Mouse (Mus musculus) heart, embryonic 13.5 days (tissue): Measurements from ENCODE around the gene Olfr1417. TPM values are rescaled to one million over a fixed set of nuclear protein-coding genes. Genes with fewer than 3 reads are reported as not detected.
"Not testable (repeated sequence)": the region's sequence is repeated elsewhere in the genome, so short reads cannot be mapped to it uniquely, and the experiment has no call there.

Experiments
- ATAC-seq: fragments of 200-750 bp; cut with Nextera tagmentation; 2 replicates; pipeline ENCODE4 v1.8.0; 2017; ENCODE audit warnings: moderate TSS enrichment; ENCODE audit not compliant: insufficient number of reproducible peaks, low FRiP score, low TSS enrichment; ENCODE audit errors: extremely low read depth
- H3K27ac ChIP-seq: fragments of 300-500 bp; sonication (generic); replicated peaks from 2 replicates; pipeline ENCODE4 v1.5.1; 2015; ENCODE audit warnings: moderate library complexity, mild to moderate bottlenecking, inconsistent platforms
- H3K27me3 ChIP-seq: fragments of 300-500 bp; sonication (generic); replicated peaks from 2 replicates; pipeline ENCODE4 v1.6.1; 2015; ENCODE audit warnings: mild to moderate bottlenecking, inconsistent platforms
- H3K36me3 ChIP-seq: fragments of 300-500 bp; sonication (generic); 2 replicates; pipeline ENCODE4 v1.6.1; 2015; ENCODE audit warnings: mild to moderate bottlenecking, inconsistent platforms
- H3K4me1 ChIP-seq: fragments of 300-500 bp; sonication (generic); 2 replicates; pipeline ENCODE4 v1.6.1; 2015; ENCODE audit warnings: inconsistent platforms
- H3K4me2 ChIP-seq: fragments of 300-500 bp; sonication (generic); 2 replicates; pipeline ENCODE4 v1.6.1; 2015; ENCODE audit warnings: inconsistent platforms, mild to moderate bottlenecking, moderate library complexity
- H3K4me3 ChIP-seq: fragments of 300-500 bp; sonication (generic); 2 replicates; pipeline ENCODE4 v1.5.1; 2015; ENCODE audit warnings: moderate library complexity, mild to moderate bottlenecking, inconsistent platforms
- H3K9ac ChIP-seq: fragments of 300-500 bp; sonication (generic); 2 replicates; pipeline ENCODE4 v1.6.1; 2015; ENCODE audit warnings: inconsistent platforms, mild to moderate bottlenecking, moderate library complexity
- H3K9me3 ChIP-seq: fragments of 300-500 bp; sonication (generic); 2 replicates; pipeline ENCODE4 v1.6.1; 2016; ENCODE audit warnings: inconsistent platforms
- WGBS: fragments of 180-500 bp; shearing (Covaris S2); methylation state at CpG from one replicate; pipeline ENCODE4 v1.1.7; 2015; ENCODE audit warnings: mixed read lengths; 5-methylcytosine and 5-hydroxymethylcytosine counted together
- polyA plus RNA-seq: library from polyadenylated mRNA; unstranded; fragments of >200 nt; fragmentation: Nextera tagmentation; extraction: Ambion mirVana; gene quantifications from 2 replicates; pipeline ENCODE4 v1.2.1, GENCODE M21; 2015

The Olfr1417 gene
- polyA plus RNA-seq, result not detected in 2 replicates

DNA sequence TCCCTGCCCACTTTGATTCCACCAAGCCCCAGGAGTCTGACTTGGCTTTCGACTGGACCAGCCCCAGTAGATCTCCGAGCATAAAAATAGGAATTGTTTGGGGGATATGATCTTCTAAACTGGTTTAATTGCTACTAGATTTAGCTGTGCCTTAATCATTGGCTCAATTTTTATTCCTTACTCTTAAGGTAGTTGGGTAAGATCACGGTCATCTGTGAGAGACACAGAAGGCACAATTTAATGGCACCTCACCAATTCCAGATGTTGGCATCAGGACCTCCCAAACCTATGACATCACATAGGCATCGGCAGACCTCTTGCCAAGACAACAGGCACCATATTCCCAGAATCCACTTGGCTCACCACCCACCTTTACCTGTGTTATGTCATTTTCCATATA is at the start of gene Olfr1417:
TSS of gene Olfr1417 (minus strand) at position 101 of the 400 bp plus-strand sequence.
- Histone ChIP-seq H3K9me3 (no peaks in the 10 kb centered on the region), H3K4me2 (no peak within 1 kb of the TSS), H3K4me1 (no peaks in the 10 kb centered on the region), H3K4me3 (no peak within 1 kb of the TSS), H3K36me3 (no peaks in the 10 kb centered on the region), H3K9ac (no peak within 1 kb of the TSS), H3K27me3 (no peaks in the 10 kb centered on the region), H3K27ac (no peak within 1 kb of the TSS)
- 76% methylated on average over 4 of the region's 4 CpGs for WGBS
- no peak for ATAC-seq

DNA sequence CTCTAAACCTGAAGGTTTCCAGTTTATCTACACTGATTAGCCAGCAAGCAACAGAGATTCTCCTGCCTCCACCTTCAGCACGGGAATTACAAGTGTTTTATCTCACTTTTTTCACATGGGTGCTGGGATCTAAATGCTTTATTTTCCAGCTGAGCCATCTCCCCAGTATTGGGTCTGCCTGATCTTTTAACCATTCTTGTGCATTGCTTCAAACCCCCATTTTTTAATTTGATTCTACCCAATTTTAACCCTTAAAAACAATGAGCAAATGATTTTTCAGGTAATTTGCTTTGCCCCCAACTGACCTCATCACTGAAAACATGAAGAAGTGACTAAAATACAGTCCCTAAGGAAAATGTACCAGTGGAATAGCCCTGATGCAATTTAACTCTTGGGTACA is 47.2 kb upstream of the Olfr1417 start, which contains the start of gene Olfr1420:
TSS of gene Olfr1420 (plus strand) at position 301 of the 400 bp plus-strand sequence.
- H3K9ac ChIP-seq, result no peak within 1 kb of the TSS
- no peaks in the 10 kb centered on the region for H3K36me3 ChIP-seq
- H3K27ac ChIP-seq, result no peak within 1 kb of the TSS
- no peaks in the 10 kb centered on the region for H3K27me3 ChIP-seq
- H3K4me3 ChIP-seq, result no peak within 1 kb of the TSS
- 10% methylated on average over 1 of the region's 1 CpGs for WGBS
- ATAC-seq, result no peak
- H3K4me2 ChIP-seq, result no peak within 1 kb of the TSS
- H3K9me3 ChIP-seq, result no peaks in the 10 kb centered on the region
- no peaks in the 10 kb centered on the region for H3K4me1 ChIP-seq

DNA sequence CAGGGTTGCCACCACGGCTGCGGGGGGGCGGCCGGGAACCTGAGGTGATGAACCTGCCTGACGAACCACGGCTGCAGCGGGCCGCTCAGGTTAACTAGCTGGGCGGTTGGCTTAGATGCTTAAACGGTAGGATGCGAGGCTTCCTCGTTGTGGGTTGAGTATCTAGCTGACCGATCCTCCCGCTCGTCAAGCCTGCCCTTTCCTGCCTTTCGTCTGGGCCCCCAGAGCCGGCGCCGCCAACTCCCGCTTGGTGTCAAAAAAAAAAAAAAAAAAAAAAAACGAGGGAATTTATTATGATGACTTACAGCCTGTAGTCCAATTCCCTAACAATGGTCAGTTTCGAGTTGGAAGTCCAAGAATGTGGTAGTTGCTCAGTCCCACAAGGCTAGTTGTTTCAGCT is 39.4 kb upstream of the Olfr1417 start:
- not testable (repeated sequence) for H3K36me3 ChIP-seq, ATAC-seq, H3K4me1 ChIP-seq, H3K9me3 ChIP-seq, H3K27me3 ChIP-seq, H3K27ac ChIP-seq, H3K9ac ChIP-seq
- Histone ChIP-seq H3K4me2 (peak overlapping the region; percentile 55), H3K4me3 (peak overlapping the region; percentile 23; the same call in 1 of the 2 replicates)
- 44% methylated on average over 22 of the region's 22 CpGs for WGBS

DNA sequence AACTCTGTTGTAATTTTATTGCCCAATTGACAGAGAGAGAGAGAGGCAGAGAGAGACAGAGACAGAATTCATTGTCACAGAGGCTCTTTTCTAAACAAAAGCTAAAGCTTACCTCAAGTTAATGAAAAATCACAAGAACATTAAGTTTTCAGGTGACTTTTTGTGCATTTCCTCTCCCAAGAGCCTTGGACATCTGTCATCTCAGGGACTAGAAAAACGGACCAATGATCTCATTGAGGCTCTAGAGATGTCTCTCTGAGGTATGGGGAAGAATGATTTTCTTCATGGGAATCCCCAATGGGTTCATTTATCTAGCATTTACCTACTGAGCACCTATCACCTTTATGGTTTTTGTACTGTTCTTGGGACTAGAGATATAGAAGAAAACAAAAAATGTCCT is 36.0 kb upstream of the Olfr1417 start, which contains the start of gene Olfr1419:
TSS of gene Olfr1419 (minus strand) at position 101 of the 400 bp plus-strand sequence.
- 46% methylated on average over 1 of the region's 1 CpGs for WGBS
- H3K9me3 ChIP-seq, result no peaks in the 10 kb centered on the region
- H3K36me3 ChIP-seq, result no peaks in the 10 kb centered on the region
- no peak within 1 kb of the TSS for H3K9ac ChIP-seq
- no peak for ATAC-seq
- H3K27me3 ChIP-seq, result no peaks in the 10 kb centered on the region
- H3K4me2 ChIP-seq, result no peak within 1 kb of the TSS
- no peaks in the 10 kb centered on the region for H3K4me1 ChIP-seq
- H3K27ac ChIP-seq, result no peak within 1 kb of the TSS
- H3K4me3 ChIP-seq, result no peak within 1 kb of the TSS

DNA sequence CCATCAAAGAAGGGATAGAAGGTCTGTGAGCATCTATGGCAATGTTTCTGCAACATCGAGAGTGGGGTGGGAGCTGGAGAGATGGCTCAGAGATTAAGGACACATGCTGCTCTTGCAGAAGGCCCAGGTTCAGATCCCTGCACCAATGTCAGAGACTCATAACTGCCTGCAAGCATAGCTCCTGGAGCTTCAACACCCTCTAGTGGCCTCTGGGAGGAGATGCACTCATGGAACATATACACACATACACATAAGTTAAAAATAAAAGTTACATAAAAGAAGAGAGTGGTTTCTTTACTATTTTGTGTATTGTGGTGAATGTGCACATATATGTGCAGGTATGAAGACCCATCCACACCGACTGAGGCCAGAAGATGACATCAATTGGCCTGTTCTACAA is 28.8 kb upstream of the Olfr1417 start:
- WGBS, result 76% methylated on average over 2 of the region's 2 CpGs
- Histone ChIP-seq H3K9me3 (peaks cover 11% of the 10 kb centered on the region; the same call in 1 of the 2 replicates), H3K4me2 (no peak overlapping the region), H3K4me3 (no peak overlapping the region), H3K27ac (no peak overlapping the region), H3K9ac (no peak overlapping the region), H3K27me3 (no peaks in the 10 kb centered on the region), H3K36me3 (no peaks in the 10 kb centered on the region), H3K4me1 (no peaks in the 10 kb centered on the region)
- no peak for ATAC-seq

DNA sequence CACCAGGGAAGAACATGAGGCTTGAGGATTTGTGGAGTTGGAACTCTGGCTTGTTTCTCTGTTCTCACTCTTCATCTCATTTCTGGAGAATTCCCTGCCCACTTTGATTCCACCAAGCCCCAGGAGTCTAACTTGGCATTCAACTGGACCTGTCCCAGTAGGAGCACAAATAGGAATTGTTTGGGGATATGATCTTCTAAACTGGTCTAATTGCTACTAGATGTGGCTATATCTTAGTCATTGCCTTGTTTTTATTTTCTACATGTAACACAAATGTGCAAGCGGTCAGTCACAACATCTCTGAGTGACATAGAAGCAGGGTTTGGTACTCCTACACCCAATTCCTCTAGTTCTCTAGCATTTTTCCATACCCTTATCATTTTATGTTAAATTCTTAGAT is 21.9 kb upstream of the Olfr1417 start, which contains the start of gene Olfr1418:
TSS of gene Olfr1418 (minus strand) at position 101 of the 400 bp plus-strand sequence.
- Histone ChIP-seq H3K4me2 (no peak within 1 kb of the TSS), H3K4me3 (no peak within 1 kb of the TSS), H3K9me3 (0 out of 2 replicates have a peak, but pooled peaks cover 6% of the 10 kb centered on the region), H3K9ac (no peak within 1 kb of the TSS), H3K27me3 (no peaks in the 10 kb centered on the region), H3K36me3 (no peaks in the 10 kb centered on the region), H3K4me1 (no peaks in the 10 kb centered on the region), H3K27ac (no peak within 1 kb of the TSS)
- ATAC-seq, result no peak
- 75% methylated on average over 1 of the region's 1 CpGs for WGBS

DNA sequence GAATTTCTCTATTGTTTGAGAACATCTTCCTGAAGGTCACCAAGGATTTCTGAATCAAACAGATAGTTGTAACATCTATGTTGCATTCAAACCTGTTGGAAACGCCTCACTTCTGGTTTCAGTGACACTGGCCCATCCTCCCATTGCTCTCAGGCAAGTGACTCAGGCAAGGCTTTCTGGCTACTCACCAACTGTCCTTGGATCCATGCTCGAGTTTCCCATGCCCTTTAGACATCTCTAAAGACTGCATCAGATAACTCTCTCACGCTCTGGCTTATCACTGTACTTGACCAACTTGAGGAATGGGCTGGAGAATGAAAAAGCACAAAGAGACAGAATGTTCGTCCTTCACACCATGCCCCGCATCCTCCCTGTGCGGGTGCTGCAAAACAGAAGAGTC is 17.5 kb upstream of the Olfr1417 start:
- no peak overlapping the region for H3K9ac ChIP-seq
- H3K27ac ChIP-seq, result no peak overlapping the region
- no peaks in the 10 kb centered on the region for H3K36me3 ChIP-seq
- H3K27me3 ChIP-seq, result no peaks in the 10 kb centered on the region
- peaks cover 5% of the 10 kb centered on the region; the same call in 1 of the 2 replicates for H3K4me1 ChIP-seq
- no peak overlapping the region for H3K4me3 ChIP-seq
- no peak overlapping the region for H3K4me2 ChIP-seq
- 67% methylated on average over 6 of the region's 6 CpGs for WGBS
- H3K9me3 ChIP-seq, result 0 out of 2 replicates have a peak, but pooled peaks cover 4% of the 10 kb centered on the region
- ATAC-seq, result no peak

DNA sequence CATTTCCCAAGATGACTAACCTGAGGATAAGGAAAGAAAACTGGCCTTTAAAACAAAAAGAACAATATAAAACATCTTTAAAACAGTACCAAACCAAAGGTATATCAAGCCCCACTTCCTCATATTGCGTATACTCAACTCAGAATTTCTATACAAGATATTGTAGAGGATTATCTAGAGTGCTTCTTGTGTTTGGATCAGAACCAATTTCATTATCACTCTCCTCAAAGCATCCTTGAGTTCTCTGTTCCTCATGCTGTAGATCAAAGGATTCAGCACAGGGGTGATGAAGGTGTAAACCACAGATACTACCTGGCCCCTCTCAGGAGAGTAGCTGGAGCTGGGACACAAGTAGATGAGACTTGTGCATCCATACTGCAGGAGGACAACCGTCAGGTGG is 15.8 kb upstream of the Olfr1417 start:
- peaks cover 5% of the 10 kb centered on the region; the same call in 1 of the 2 replicates for H3K4me1 ChIP-seq
- H3K4me3 ChIP-seq, result no peak overlapping the region
- 0 out of 2 replicates have a peak, but pooled peaks cover 4% of the 10 kb centered on the region for H3K9me3 ChIP-seq
- ATAC-seq, result no peak
- H3K9ac ChIP-seq, result no peak overlapping the region
- no peak overlapping the region for H3K27ac ChIP-seq
- no peaks in the 10 kb centered on the region for H3K36me3 ChIP-seq
- no peak overlapping the region for H3K4me2 ChIP-seq
- no peaks in the 10 kb centered on the region for H3K27me3 ChIP-seq
- WGBS, result 73% methylated on average over 2 of the region's 2 CpGs

DNA sequence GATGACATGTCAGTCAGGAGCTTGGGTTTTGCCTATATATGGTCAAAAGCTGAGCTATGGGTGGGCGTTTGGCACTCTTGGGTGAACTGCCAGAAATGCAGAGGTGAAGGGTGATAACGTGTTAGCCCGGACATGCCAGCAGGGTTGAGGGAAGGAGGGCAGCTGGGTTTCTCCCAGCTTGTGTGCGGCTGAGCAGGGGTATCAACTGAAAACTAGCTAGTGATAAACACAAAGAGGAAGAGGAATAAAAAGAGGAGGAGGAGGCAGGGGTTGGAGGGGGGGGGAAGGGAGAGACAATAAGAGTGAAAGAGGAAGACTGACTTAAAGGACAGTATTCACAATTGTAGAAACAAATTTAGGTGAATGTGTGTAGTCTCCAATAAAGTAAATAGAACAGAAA is 13.6 kb upstream of the Olfr1417 start:
- no peak overlapping the region for H3K27ac ChIP-seq
- peaks cover 5% of the 10 kb centered on the region; the same call in 1 of the 2 replicates for H3K4me1 ChIP-seq
- no peaks in the 10 kb centered on the region for H3K36me3 ChIP-seq
- no peak overlapping the region for H3K9ac ChIP-seq
- H3K9me3 ChIP-seq, result 0 out of 2 replicates have a peak, but pooled peaks cover 4% of the 10 kb centered on the region
- no peaks in the 10 kb centered on the region for H3K27me3 ChIP-seq
- H3K4me3 ChIP-seq, result no peak overlapping the region
- no peak for ATAC-seq
- no peak overlapping the region for H3K4me2 ChIP-seq
- 22% methylated on average over 4 of the region's 4 CpGs for WGBS

DNA sequence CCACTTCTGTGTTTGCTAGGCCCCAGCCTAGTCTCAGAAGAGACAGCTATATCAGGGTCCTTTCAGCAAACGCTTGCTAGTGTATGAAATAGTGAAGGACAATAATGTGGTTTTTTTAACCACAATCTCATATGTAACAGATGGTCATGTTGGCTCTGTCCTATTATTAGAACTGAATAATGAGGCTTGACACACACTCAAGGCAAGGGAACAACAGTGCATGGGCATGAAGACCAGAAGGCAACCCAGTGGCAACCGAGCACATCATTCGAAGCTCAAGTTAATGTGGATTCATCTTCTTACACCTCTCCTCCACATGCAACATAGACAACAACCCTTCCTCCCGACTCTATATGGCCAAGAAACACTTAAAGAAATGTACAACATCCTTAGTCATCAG is 7.3 kb upstream of the Olfr1417 start:
- H3K27ac ChIP-seq, result no peak overlapping the region
- H3K27me3 ChIP-seq, result no peaks in the 10 kb centered on the region
- H3K4me2 ChIP-seq, result no peak overlapping the region
- no peaks in the 10 kb centered on the region for H3K4me1 ChIP-seq
- no peak for ATAC-seq
- no peaks in the 10 kb centered on the region for H3K9me3 ChIP-seq
- no peak overlapping the region for H3K9ac ChIP-seq
- H3K36me3 ChIP-seq, result no peaks in the 10 kb centered on the region
- 64% methylated on average over 4 of the region's 4 CpGs for WGBS
- H3K4me3 ChIP-seq, result no peak overlapping the region

DNA sequence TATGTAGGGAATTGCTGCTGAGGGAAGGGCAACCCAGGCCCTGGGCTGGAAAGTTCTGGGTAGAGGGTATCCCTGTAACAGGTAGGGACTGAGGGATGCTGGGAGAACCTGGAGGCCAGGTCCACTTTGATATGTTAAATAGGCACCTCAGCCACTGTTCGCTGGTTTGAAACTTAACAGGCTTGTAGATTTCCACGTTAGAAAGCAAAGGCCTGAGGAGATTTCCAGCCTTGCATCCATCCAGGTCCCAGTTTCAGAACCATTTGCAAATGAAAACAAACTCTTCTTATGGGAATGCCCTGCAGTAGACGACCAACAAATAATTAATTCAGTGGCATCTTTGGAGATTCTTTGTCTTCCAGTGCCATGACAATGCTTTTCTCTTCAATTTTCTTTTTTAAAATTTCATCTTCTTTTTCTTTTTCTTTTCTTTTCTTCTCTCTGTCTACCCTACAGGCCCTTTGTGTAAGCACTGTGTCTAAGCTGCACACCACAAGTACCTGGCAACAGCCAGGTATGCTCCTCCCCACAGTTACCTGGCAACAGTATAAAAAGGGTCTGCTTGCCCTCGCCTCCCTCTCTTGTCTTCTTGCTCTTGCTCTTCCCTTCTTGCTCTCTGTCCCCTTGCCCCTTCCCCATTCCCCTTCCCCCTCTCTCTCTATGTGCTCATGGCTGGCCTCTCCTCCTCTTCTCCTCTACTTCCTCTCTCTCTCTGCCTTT is 15.5 kb downstream of the Olfr1417 start:
- Histone ChIP-seq H3K9me3 (no peaks in the 10 kb centered on the region), H3K36me3 (no peaks in the 10 kb centered on the region), H3K27ac (no peak overlapping the region), H3K4me2 (no peak overlapping the region), H3K4me1 (peaks cover 14% of the 10 kb centered on the region), H3K9ac (no peak overlapping the region), H3K4me3 (no peak overlapping the region), H3K27me3 (no peaks in the 10 kb centered on the region; the same call in 1 of the 2 replicates)
- 38% methylated on average over 4 of the region's 4 CpGs for WGBS
- no peak for ATAC-seq

DNA sequence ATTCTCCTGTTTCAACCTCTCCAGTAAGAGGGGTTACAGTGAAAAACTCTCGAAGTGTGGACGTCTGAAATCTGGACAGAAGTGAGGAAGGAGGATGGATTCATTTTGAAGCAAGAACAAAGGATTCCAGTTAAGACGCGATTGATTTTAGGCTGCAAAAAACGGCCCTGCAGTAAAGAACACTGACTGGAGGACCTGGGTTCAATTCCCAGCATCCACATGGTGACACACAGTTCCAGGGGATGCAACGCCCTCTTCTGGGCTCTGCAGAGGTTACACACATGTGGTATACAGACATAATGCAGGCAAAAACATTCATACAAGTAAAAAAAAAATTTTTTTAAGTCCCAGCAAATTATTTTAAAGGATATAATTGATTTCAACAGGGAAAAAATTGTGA is 18.8 kb downstream of the Olfr1417 start:
- peak overlapping the region; percentile 78 for H3K4me3 ChIP-seq
- peak overlapping the region; percentile 98 for H3K4me2 ChIP-seq
- peaks cover 29% of the 10 kb centered on the region for H3K4me1 ChIP-seq
- peak overlapping the region; percentile 88 for H3K9ac ChIP-seq
- no peaks in the 10 kb centered on the region for H3K36me3 ChIP-seq
- peaks cover 13% of the 10 kb centered on the region for H3K27me3 ChIP-seq
- no peak for ATAC-seq
- WGBS, result 29% methylated on average over 6 of the region's 6 CpGs
- no peak overlapping the region for H3K27ac ChIP-seq
- no peaks in the 10 kb centered on the region for H3K9me3 ChIP-seq
